Comparison of ENCODE assay signal across 9 mouse cellular contexts in genomic region chr1:170709481-170709880, GRCm38 (mm10).
DNase-seq lines count a peak whose midpoint lies in the region; ATAC-seq and TF ChIP-seq lines count a peak whose summit lies in the region.
"Had no signal": no experiment of that assay in that cellular context is flagged by ENCODE, and none has a peak within 500 bp of the region (broad histone marks: within the 10 kb centered on the region; RNA-seq: fewer than 3 reads in every experiment).

No protein-coding gene starts in this region.

- H3K9ac ChIP-seq in liver, embryonic 14.5 days (replicated peaks): no peak overlapping the region
- H3K9ac ChIP-seq: midbrain, embryonic 12.5 days; stomach, embryonic 15.5 days had no signal

- no peak for TF ChIP-seq EP300 in liver, embryonic 14.5 days (IDR thresholded peaks at IDR 0.05; ENCODE audit: low read depth)

- DNase-seq in B cell, adult 2 months: peak; percentile 86 to 88
- DNase-seq in liver, embryonic 14.5 days (ENCODE audit: low read depth in 3 of 3, low spot score in 3 of 3): peak; percentile 13 to 39 (median 14)
- DNase-seq in cerebellum, adult 11-12 months: no peak
- no peak for DNase-seq in adrenal gland, adult 18-20 months (ENCODE audit: low spot score in 2 of 2)
- DNase-seq in urinary bladder, adult 18-20 months (ENCODE audit: low spot score in 2 of 2): no peak

- no peaks in the 10 kb centered on the region for H3K36me3 ChIP-seq in liver, embryonic 14.5 days (replicated peaks; ENCODE audit: control insufficient read depth, insufficient read depth, low read depth)
- H3K36me3 ChIP-seq: stomach, embryonic 15.5 days had no signal

- no peaks in the 10 kb centered on the region for H3K27me3 ChIP-seq in liver, embryonic 14.5 days (ENCODE audit: control insufficient read depth, insufficient read depth, low read length)
- H3K27me3 ChIP-seq: midbrain, embryonic 12.5 days; stomach, embryonic 15.5 days had no signal

- no peaks in the 10 kb centered on the region for H3K9me3 ChIP-seq in liver, embryonic 14.5 days (ENCODE audit: control insufficient read depth, low read length)
- H3K9me3 ChIP-seq: midbrain, embryonic 12.5 days; stomach, embryonic 15.5 days had no signal

- no peak overlapping the region for H3K4me3 ChIP-seq in liver, embryonic 14.5 days (ENCODE audit: insufficient read depth in 1 of 2, low read depth in 2 of 2, low read length in 2 of 2)
- H3K4me3 ChIP-seq: midbrain, embryonic 12.5 days; stomach, embryonic 15.5 days had no signal

- peak; percentile 63 for ATAC-seq in CD4-positive, CD25-positive, alpha-beta regulatory T cell, adult 4 months
- peak; percentile 58 for ATAC-seq in liver, embryonic 14.5 days (ENCODE audit: insufficient read depth)
- peak; percentile 98 for ATAC-seq in neutrophil, adult 5-6 weeks (ENCODE audit: extremely low read depth, insufficient number of reproducible peaks, low FRiP score, poor library complexity, severe bottlenecking)

- peaks cover 0 to 10% of the 10 kb centered on the region in 2 experiments; a peak in 2 of 4 replicates for H3K4me1 ChIP-seq in liver, embryonic 14.5 days (replicated peaks; ENCODE audit: control insufficient read depth in 2 of 2, insufficient read depth in 2 of 2, low read length in 1 of 2)
- H3K4me1 ChIP-seq: stomach, embryonic 15.5 days had no signal

- H3K4me2 ChIP-seq in liver, embryonic 14.5 days (ENCODE audit: low read depth): no peak overlapping the region
- H3K4me2 ChIP-seq: midbrain, embryonic 12.5 days; stomach, embryonic 15.5 days had no signal

- no peak overlapping the region for H3K27ac ChIP-seq in liver, embryonic 14.5 days
- H3K27ac ChIP-seq: midbrain, embryonic 12.5 days; stomach, embryonic 15.5 days had no signal

- TF ChIP-seq CTCF in liver, embryonic 14.5 days (IDR thresholded peaks at IDR 0.05; ENCODE audit: low read depth): no peak

- WGBS in liver, embryonic 14.5 days (ENCODE audit: insufficient replicate concordance): 16% methylated on average over 8 of the region's 8 CpGs

Comparison
In these comparisons a context has a peak if more than half of its experiments do, and no peak if none do; other contexts are left out.
1. DNase-seq: peak in B cell, adult 2 months (2 of 2) and liver, embryonic 14.5 days (3 of 3); none in cerebellum, adult 11-12 months (single experiment), adrenal gland, adult 18-20 months (0 of 2) and urinary bladder, adult 18-20 months (0 of 2).
2. Peak in every context shown above with its lines, with median percentiles within 50 percentile points of each other: ATAC-seq.